Mouse (Mus musculus) fat pad, adult 2 months (tissue): ENCODE results near the gene Nfib.

Experiments used
- DNase-seq: peaks from one replicate; pipeline ENCODE4 v3.0.0-alpha.2; 2011; ENCODE audit warnings: low read depth, low spot score; ENCODE audit errors: extremely low read depth

Nfib gene

GRCm38 (mm10) chr4:82470938-82471320, 234.6 kb downstream of the Nfib start:
- DNase-seq, result no peak

DNA sequence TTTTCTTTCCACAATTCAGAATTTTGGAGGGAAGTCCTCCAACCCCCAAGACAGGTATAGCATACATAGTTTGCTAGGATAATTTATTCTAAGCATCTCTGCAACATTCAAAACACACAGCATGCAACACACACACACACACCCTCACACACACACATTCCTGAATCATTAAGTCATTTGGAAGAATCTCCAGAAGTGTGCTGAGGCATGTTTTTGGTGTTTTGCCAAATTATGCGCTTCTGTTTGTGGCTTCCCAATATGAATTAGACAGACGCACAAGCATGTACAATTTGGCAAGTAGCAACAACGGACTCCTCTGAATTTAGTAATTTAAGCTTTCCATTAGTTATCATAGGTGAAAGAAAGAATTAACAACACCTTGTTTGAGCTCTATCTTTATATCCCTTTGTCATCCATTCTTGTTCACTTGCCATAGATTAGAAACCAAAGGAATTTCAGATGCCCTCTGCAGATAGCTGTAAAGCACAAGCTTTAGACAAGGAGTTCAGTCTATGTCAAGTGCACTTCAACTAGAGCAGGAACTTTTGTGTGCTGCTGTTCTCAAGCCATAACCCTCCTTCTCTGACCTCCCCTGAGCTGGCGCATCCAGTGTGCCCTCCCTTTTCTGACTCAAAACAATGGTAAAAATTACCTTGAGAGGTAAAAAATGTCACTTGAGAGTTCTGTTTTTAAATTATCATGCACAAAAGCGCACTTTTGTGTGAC, 235.2 kb downstream of the Nfib start:
- no peak for DNase-seq

- DNase-seq, result no peak
Observed at GRCm38 (mm10) chr4:82468944-82469343, 236.6 kb downstream of the Nfib start.

- DNase-seq, result no peak
Observed at GRCm38 (mm10) chr4:82466717-82467116, 238.8 kb downstream of the Nfib start.

DNA sequence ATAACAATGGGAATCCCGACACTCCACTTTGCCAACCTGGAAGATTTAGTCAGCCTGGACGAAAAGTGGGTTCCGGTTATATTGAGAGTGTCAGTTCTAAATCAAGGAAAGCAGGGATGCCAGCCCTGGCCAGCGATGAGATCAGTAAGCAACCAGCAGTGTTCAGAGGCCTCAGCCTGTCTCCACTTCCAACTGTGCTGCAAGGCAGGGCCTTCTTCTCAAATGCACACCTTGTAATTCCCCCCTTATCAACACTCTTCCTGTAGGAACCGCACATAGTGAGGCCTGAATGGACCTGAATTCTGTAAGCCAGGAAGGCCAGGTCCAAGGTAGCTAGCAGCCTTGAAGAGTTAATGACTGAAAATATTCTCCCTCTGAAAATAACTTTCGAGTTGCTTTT, 239.4 kb downstream of the Nfib start:
- DNase-seq, result no peak

DNA sequence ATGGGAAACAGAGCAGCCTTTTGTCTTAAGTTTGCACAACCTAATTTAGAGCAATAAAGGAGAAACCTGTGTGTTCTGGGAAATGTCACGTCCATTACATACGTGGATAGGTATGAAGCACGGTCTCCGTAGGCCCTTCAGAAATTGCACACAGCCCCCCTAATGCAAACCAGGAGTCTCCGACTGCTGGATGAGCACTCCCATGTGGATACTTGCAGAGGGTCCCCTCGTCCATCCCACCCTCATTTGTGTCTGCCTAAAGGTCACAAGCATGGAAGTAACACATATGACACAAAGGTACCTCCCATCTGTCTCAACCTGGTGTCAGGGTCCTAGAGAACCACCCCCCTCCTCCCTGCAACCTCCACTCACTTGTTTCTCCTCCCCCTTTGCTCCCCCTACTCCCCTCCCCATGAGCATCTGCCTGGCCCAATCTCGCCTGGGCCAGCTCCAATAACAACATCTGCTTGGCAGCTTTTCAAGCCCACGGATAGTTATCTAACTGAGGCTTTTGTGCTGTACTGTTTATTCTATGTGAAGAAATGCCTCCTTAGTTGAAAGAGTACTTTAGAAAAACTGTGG, 241.4 kb downstream of the Nfib start:
- DNase-seq, result no peak

GRCm38 (mm10) chr4:82463189-82463715, 242.3 kb downstream of the Nfib start:
- DNase-seq, result no peak

- no peak for DNase-seq
Observed at GRCm38 (mm10) chr4:82461676-82462075, 243.9 kb downstream of the Nfib start.

DNA sequence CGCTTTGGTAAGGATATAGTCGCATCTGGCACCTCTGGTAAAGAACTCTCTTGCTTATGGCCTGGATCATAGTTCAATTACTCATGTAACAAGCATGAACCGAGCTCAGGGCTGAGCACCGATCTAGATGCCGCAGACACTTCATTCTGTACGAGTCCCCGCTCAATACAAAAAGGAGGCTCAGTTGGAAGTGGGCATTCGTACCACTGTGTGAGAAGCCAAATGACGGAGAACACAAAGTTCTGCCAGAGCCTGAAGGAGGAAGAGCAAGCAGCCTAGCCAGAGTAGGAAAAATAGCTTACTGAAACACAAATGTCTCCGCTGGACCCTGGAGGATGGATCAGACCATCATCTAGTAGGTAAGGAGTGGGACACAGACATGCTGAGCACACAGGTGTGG, 246.7 kb downstream of the Nfib start:
- no peak for DNase-seq

- no peak for DNase-seq
Observed at GRCm38 (mm10) chr4:82456908-82457307, 248.6 kb downstream of the Nfib start.

DNA sequence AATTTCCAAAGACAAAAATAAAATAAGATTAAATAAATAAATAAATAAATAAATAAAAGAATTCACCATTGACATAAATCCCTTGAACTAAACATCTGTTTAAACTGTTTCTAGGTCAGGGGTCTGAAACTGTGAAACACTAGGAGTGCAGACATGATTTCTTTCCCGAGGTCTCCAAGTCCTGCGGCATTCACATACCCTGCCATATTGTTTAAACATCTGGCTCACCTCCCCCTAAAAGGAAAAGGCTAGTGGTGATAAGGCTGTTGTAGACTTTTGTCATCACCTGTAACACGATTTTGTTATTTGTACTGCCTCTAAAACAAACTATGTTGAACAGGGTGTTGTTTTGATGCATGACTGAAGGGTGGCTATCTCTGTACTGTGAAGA, 249.2 kb downstream of the Nfib start:
- DNase-seq, result no peak

DNA sequence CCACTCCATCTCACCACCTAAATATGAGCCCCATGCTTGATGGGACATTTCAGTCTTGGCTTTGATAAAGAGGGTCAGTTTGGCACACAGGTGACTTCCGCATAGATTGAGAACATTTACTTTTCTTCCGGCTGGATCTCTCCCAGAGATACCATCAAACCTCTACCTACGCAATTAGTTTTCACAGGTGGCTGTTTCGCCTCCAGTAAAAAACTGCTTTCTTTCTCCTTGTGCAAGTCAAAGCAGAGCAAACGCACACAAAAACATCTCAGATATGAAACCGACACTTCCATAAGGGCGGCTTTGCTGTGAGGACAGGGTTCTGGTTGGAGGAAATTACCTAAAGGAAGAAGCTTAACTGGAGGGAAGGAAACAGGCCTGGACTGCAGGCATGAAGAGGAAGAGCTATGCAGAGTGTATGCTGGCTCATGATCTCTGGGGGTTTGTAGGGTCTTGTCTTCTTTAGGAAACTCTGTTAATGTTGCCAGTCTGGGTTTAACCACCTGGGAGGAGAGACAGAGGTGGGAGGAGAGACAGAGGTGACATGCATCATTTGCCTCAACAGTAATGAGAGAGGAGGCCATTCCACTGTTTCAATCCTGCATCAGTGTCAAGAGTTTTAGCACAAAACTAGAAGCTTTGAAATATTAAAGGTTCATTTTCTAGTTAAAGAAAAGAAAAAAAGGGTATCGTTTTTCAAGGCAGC, 249.8 kb downstream of the Nfib start:
- DNase-seq, result peak; percentile 87

GRCm38 (mm10) chr4:82454989-82455388, 250.6 kb downstream of the Nfib start:
- DNase-seq, result no peak

- DNase-seq, result no peak
Observed at GRCm38 (mm10) chr4:82453341-82453740, 252.2 kb downstream of the Nfib start.

GRCm38 (mm10) chr4:82452905-82453304, 252.6 kb downstream of the Nfib start:
- DNase-seq, result no peak

DNA sequence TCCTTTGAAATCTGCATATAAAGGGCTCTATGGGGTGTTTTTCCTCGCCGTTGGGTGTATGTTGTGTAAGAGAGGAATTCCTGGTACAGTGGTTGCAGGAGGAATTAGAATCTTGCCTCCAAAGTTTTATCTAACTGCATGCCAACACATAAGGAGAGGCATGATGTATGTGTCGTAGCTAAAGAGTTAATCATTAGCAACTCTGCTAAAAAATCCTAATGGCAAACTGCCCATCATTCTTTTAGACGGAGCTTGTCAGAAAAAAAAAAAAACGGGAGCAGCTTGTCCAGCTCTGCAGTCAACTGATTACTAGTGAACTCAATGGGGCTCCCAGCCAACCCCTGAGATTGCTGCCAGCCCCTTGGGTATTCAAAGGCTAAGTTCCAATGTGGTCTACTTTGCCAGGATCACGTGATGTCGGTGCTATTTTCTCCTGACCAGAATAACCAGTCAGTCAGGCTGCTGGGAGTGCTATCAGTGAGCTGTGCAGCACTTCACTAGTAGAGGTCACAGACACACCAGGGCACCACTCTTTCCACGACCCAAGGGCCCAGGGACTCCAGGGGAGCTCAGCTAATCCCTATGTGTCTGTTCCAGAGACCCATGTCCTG, 258.4 kb downstream of the Nfib start:
- peak; percentile 83 for DNase-seq

- DNase-seq, result no peak
Observed at GRCm38 (mm10) chr4:82444078-82444477, 261.5 kb downstream of the Nfib start.

- no peak for DNase-seq
Observed at GRCm38 (mm10) chr4:82443441-82443840, 262.1 kb downstream of the Nfib start.

GRCm38 (mm10) chr4:82443003-82443402, 262.5 kb downstream of the Nfib start:
- no peak for DNase-seq

DNA sequence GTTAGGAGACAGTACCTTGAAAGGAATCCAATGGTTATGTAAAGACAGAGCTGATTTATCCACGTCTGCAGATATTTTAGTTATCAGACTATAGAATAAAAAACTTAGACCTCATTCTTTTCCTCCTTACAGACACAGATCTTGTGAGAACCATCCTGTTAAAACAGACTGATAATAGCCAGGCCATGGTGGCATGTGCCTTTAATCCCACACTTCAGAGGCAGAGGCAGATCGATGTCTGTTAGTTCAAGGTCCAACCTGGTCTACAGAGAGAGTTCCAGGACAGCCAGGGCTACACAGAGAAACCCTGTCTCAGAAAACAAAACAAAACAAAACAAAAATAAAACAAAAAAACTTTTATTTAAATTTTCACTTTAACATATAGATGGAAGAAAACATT, 264.9 kb downstream of the Nfib start:
- DNase-seq, result no peak

- DNase-seq, result no peak
Observed at GRCm38 (mm10) chr4:82439813-82440212, 265.7 kb downstream of the Nfib start.

DNA sequence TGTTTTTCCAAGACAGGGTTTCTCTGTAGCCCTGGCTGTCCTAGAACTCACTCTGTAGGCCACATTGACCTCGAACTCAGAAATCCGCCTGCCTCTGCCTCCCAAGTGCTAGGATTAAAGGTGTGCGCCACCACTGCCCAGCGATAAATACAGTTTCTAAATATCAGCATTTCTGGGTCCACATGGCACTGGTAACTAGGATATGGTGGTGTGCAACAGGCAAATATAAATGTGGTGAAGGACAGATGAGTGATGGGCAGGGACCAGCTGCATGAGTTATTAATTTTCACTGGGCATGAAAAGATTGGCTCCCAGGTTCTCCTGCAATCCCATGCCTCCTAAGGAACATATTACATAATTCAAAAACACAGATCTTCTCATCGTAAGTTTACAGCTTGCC, 266.9 kb downstream of the Nfib start:
- DNase-seq, result no peak
